Mouse (Mus musculus) stomach, postnatal 0 days (tissue): ENCODE measurements around the gene Fth1. TPM values are rescaled to one million over a fixed set of nuclear protein-coding genes. Genes with fewer than 3 reads are reported as not detected.
A peak's percentile ranks its signal among the peaks of the same experiment; 100 is the strongest.

Source experiments
- ATAC-seq: fragments of 200-750 bp; cut with Nextera tagmentation; 2 replicates; pipeline ENCODE4 v1.8.0; 2017; ENCODE audit not compliant: low FRiP score, low TSS enrichment
- DNase-seq: peaks from one replicate; pipeline ENCODE4 v3.0.0-alpha.2; 2016; ENCODE audit warnings: low spot score
- H3K27ac ChIP-seq: fragments of 300-500 bp; sonication (generic); replicated peaks from 2 replicates; pipeline ENCODE4 v1.5.1; 2014; ENCODE audit warnings: mild to moderate bottlenecking, control low read depth
- H3K27me3 ChIP-seq: fragments of 300-500 bp; sonication (generic); 2 replicates; pipeline ENCODE4 v1.6.1; 2014; ENCODE audit warnings: low read length; ENCODE audit not compliant: control insufficient read depth, insufficient read depth
- H3K36me3 ChIP-seq: fragments of 300-500 bp; sonication (generic); 2 replicates; pipeline ENCODE4 v1.6.1; 2014; ENCODE audit warnings: low read length, mixed read lengths; ENCODE audit not compliant: control insufficient read depth, insufficient read depth
- H3K4me1 ChIP-seq: fragments of 300-500 bp; sonication (generic); replicated peaks from 2 replicates; pipeline ENCODE4 v1.6.1; 2014; ENCODE audit warnings: antibody characterized with exemption; ENCODE audit not compliant: control insufficient read depth, insufficient read depth
- H3K4me2 ChIP-seq: fragments of 300-500 bp; sonication (generic); replicated peaks from 2 replicates; pipeline ENCODE4 v1.6.1; 2014; ENCODE audit warnings: low read depth, mild to moderate bottlenecking, control low read depth, moderate library complexity
- H3K4me3 ChIP-seq: fragments of 300-500 bp; sonication (generic); 2 replicates; pipeline ENCODE4 v1.5.1; 2014; ENCODE audit warnings: low read depth, low read length, control low read depth
- H3K9ac ChIP-seq: fragments of 300-500 bp; sonication (generic); 2 replicates; pipeline ENCODE4 v1.6.1; 2014; ENCODE audit warnings: mild to moderate bottlenecking, low read length, control low read depth, mixed read lengths
- H3K9me3 ChIP-seq: fragments of 300-500 bp; sonication (generic); 2 replicates; pipeline ENCODE4 v1.6.1; 2016; ENCODE audit warnings: low read length; ENCODE audit not compliant: control insufficient read depth
- CTCF ChIP-seq: IDR thresholded peaks from 2 replicates; pipeline ENCODE4 v1.5.1; 2016; ENCODE audit warnings: antibody characterized with exemption, low read depth, mild to moderate bottlenecking, moderate library complexity
- EP300 ChIP-seq: optimal IDR thresholded peaks from 2 replicates; pipeline ENCODE3; 2016; ENCODE audit warnings: antibody characterized with exemption
- WGBS: fragments of 180-500 bp; shearing (Covaris S2); extraction: QIAGEN DNeasy Blood & Tissue Kit; methylation state at CpG from one replicate; pipeline ENCODE4 v1.1.7; 2014; 5-methylcytosine and 5-hydroxymethylcytosine counted together
- polyA plus RNA-seq: library from polyadenylated mRNA; unstranded; fragments of >200 nt; fragmentation: Nextera tagmentation; extraction: Ambion mirVana; gene quantifications from 2 replicates; pipeline ENCODE4 v1.2.1, GENCODE M21; 2015

The Fth1 gene
- polyA plus RNA-seq, 1 experiment from 2014 or later: 2,976 TPM

GRCm38 (mm10) chr19:10000330-10000729, 19.9 kb downstream of the Fth1 start:
- no peaks in the 10 kb centered on the region for H3K9me3 ChIP-seq
- 16% methylated on average over 3 of the region's 3 CpGs for WGBS
- no peaks in the 10 kb centered on the region for H3K27me3 ChIP-seq
- no peak overlapping the region for H3K4me3 ChIP-seq
- H3K27ac ChIP-seq: no peak overlapping the region
- peak; percentile 53; the same call in 1 of the 2 replicates for ATAC-seq
- no peak overlapping the region for H3K4me2 ChIP-seq
- H3K9ac ChIP-seq: no peak overlapping the region
- no peaks in the 10 kb centered on the region for H3K4me1 ChIP-seq
- H3K36me3 ChIP-seq: no peaks in the 10 kb centered on the region
- TF ChIP-seq CTCF (peak; percentile 92), EP300 (no peak)
- no peak for DNase-seq

- Histone ChIP-seq H3K4me2 (no peak within 1 kb of the TSS), H3K27ac (no peak within 1 kb of the TSS), H3K27me3 (no peaks in the 10 kb centered on the region), H3K36me3 (no peaks in the 10 kb centered on the region), H3K4me1 (no peaks in the 10 kb centered on the region), H3K9ac (no peak within 1 kb of the TSS), H3K9me3 (no peaks in the 10 kb centered on the region), H3K4me3 (no peak within 1 kb of the TSS)
- 84% methylated on average over 7 of the region's 7 CpGs for WGBS
- DNase-seq (no peak), ATAC-seq (no peak)
- no peak for TF ChIP-seq EP300
- no peak for TF ChIP-seq CTCF
Observed at GRCm38 (mm10) chr19:10001206-10001969, 21.0 kb downstream of the Fth1 start, which contains the start of the genes Best1 and Rab3il1. Gene Best1 (minus strand): TSS chr19:10001633. Gene Rab3il1 (plus strand): TSS chr19:10001669.

DNA sequence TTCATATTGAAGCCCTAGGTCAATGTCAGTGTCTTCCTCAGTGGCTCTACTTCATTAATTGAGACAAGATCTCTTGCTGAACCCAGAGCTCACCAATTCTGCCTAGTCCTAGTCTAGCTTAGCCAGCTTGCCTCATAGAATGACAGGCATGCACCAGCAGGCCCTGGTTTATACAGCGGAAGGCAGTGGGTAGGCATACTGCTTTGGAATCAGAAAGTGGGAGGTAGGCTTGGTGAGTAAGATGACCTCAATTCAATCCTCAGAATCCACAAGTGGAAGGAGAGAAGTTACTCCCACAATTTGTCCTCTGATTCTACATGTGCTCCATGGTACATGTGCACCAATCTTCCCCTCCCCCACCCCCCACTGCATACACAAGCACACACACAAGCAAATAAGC, 23.3 kb downstream of the Fth1 start:
- no peaks in the 10 kb centered on the region for H3K36me3 ChIP-seq
- H3K4me1 ChIP-seq: no peaks in the 10 kb centered on the region
- WGBS: 81% methylated on average over 1 of the region's 1 CpGs
- H3K27me3 ChIP-seq: no peaks in the 10 kb centered on the region
- TF ChIP-seq EP300 (no peak), CTCF (no peak)
- H3K9me3 ChIP-seq: no peaks in the 10 kb centered on the region
- ATAC-seq (no peak), DNase-seq (no peak)
- no peak overlapping the region for H3K27ac ChIP-seq
- H3K9ac ChIP-seq: no peak overlapping the region
- no peak overlapping the region for H3K4me3 ChIP-seq
- no peak overlapping the region for H3K4me2 ChIP-seq

- no peaks in the 10 kb centered on the region for H3K36me3 ChIP-seq
- no peak for TF ChIP-seq CTCF
- no peak for TF ChIP-seq EP300
- H3K9me3 ChIP-seq: no peaks in the 10 kb centered on the region
- no peak overlapping the region for H3K9ac ChIP-seq
- H3K4me1 ChIP-seq: no peaks in the 10 kb centered on the region; the same call in 1 of the 2 replicates
- no peak for DNase-seq
- H3K27me3 ChIP-seq: no peaks in the 10 kb centered on the region
- WGBS: 68% methylated on average over 1 of the region's 1 CpGs
- H3K4me2 ChIP-seq: no peak overlapping the region
- no peak overlapping the region for H3K27ac ChIP-seq
- no peak for ATAC-seq
- no peak overlapping the region for H3K4me3 ChIP-seq
Observed at GRCm38 (mm10) chr19:10011408-10011807, 31.0 kb downstream of the Fth1 start.

- Histone ChIP-seq H3K27ac (peak overlapping the region; percentile 87), H3K4me1 (no peaks in the 10 kb centered on the region; the same call in 1 of the 2 replicates), H3K9ac (peak overlapping the region; percentile 18; the same call in 1 of the 2 replicates), H3K4me3 (no peak overlapping the region), H3K27me3 (no peaks in the 10 kb centered on the region), H3K36me3 (no peaks in the 10 kb centered on the region), H3K9me3 (no peaks in the 10 kb centered on the region), H3K4me2 (no peak overlapping the region; the same call in 1 of the 2 replicates)
- ATAC-seq (peak; percentile 53; the same call in 1 of the 2 replicates), DNase-seq (no peak)
- no peak for TF ChIP-seq CTCF
- no peak for TF ChIP-seq EP300
- WGBS: 10% methylated on average over 6 of the region's 6 CpGs
Observed at GRCm38 (mm10) chr19:10012827-10013278, 32.5 kb downstream of the Fth1 start.

GRCm38 (mm10) chr19:10013348-10013747, 33.0 kb downstream of the Fth1 start:
- Histone ChIP-seq H3K9me3 (no peaks in the 10 kb centered on the region), H3K27me3 (no peaks in the 10 kb centered on the region), H3K27ac (peak overlapping the region; percentile 87), H3K4me1 (peaks cover under 1% of the 10 kb centered on the region; the same call in 1 of the 2 replicates), H3K4me3 (no peak overlapping the region), H3K36me3 (no peaks in the 10 kb centered on the region), H3K9ac (no peak overlapping the region), H3K4me2 (no peak overlapping the region; the same call in 1 of the 2 replicates)
- 29% methylated on average over 3 of the region's 3 CpGs for WGBS
- DNase-seq: no peak
- TF ChIP-seq CTCF (no peak), EP300 (no peak)
- no peak for ATAC-seq
